Comparison of ENCODE assay signal across 14 mouse cellular contexts in the genomic region with DNA sequence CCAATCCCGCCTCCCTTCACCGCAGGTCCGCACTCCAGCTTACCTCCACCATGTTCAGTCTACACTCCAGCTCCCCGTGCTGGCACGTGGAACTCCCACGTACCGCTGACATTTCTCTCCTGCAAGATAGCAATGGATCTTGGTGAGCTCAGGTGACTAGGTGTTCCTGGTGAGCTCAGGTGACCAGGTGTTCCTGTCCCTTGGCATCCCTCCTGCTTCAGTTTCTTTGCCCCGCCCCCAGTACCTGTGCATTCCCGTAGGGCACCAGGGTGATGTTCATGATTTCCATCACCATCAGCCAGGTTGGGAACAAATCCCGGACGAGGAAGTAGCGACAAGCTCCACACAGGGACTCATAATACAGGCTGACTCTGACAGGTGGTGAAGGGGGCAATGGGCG. TPM values are rescaled to one million over a fixed set of nuclear protein-coding genes. Genes with fewer than 3 reads are reported as not detected.
DNase-seq lines count a peak whose midpoint lies in the region; ATAC-seq and TF ChIP-seq lines count a peak whose summit lies in the region.
"Had no signal": no experiment of that assay in that cellular context is flagged by ENCODE, and none has a peak within 500 bp of the region (broad histone marks: within the 10 kb centered on the region; RNA-seq: fewer than 3 reads in every experiment).

No protein-coding gene starts in this region.

- no peaks in the 10 kb centered on the region for H3K27me3 ChIP-seq in limb, embryonic 13.5 days
- H3K27me3 ChIP-seq in limb, embryonic 10.5 days (ENCODE audit: low read depth, poor library complexity, severe bottlenecking) = no peaks in the 10 kb centered on the region
- no peaks in the 10 kb centered on the region for H3K27me3 ChIP-seq in intestine, postnatal 0 days (replicated peaks; ENCODE audit: control insufficient read depth, insufficient read depth, low read length)
- no peaks in the 10 kb centered on the region for H3K27me3 ChIP-seq in stomach, embryonic 16.5 days (ENCODE audit: control insufficient read depth, insufficient read depth, low read length)
- H3K27me3 ChIP-seq: limb, embryonic 15.5 days had no signal

- no peak overlapping the region for H3K27ac ChIP-seq in limb, embryonic 13.5 days
- H3K27ac ChIP-seq in limb, embryonic 10.5 days = no peak overlapping the region
- peak overlapping the region; percentile 96 for H3K27ac ChIP-seq in intestine, postnatal 0 days (ENCODE audit: low read depth, low read length)
- peak overlapping the region; percentile 90 for H3K27ac ChIP-seq in stomach, embryonic 16.5 days (ENCODE audit: low read length)
- H3K27ac ChIP-seq: limb, embryonic 15.5 days; midbrain, embryonic 13.5 days had no signal

- H3K36me3 ChIP-seq in limb, embryonic 13.5 days = peaks cover 27% of the 10 kb centered on the region
- H3K36me3 ChIP-seq in limb, embryonic 10.5 days = peaks cover 27% of the 10 kb centered on the region
- H3K36me3 ChIP-seq in intestine, postnatal 0 days (ENCODE audit: control insufficient read depth, insufficient read depth) = peaks cover 28% of the 10 kb centered on the region
- peaks cover 18% of the 10 kb centered on the region for H3K36me3 ChIP-seq in stomach, embryonic 16.5 days (ENCODE audit: control insufficient read depth, insufficient read depth, low read length)

- ATAC-seq in limb, embryonic 13.5 days (ENCODE audit: low FRiP score, low read depth) = no peak
- no peak for ATAC-seq in intestine, postnatal 0 days
- no peak for ATAC-seq in stomach, embryonic 16.5 days (ENCODE audit: insufficient read depth, low FRiP score)
- ATAC-seq: midbrain, embryonic 13.5 days had no signal

- 93% methylated on average over 13 of the region's 13 CpGs for WGBS in limb, embryonic 13.5 days
- 94% methylated on average over 13 of the region's 13 CpGs for WGBS in limb, embryonic 10.5 days
- WGBS in intestine, postnatal 0 days = 49% methylated on average over 13 of the region's 13 CpGs
- WGBS in stomach, embryonic 16.5 days = 83% methylated on average over 13 of the region's 13 CpGs

- no peaks in the 10 kb centered on the region for H3K9me3 ChIP-seq in limb, embryonic 13.5 days
- no peaks in the 10 kb centered on the region for H3K9me3 ChIP-seq in limb, embryonic 10.5 days (replicated peaks)
- no peaks in the 10 kb centered on the region for H3K9me3 ChIP-seq in intestine, postnatal 0 days (ENCODE audit: control insufficient read depth)
- H3K9me3 ChIP-seq in stomach, embryonic 16.5 days (replicated peaks; ENCODE audit: control insufficient read depth, low read length) = no peaks in the 10 kb centered on the region
- H3K9me3 ChIP-seq: limb, embryonic 15.5 days; midbrain, embryonic 13.5 days had no signal

- peak overlapping the region; percentile 14; the same call in 1 of the 2 replicates for H3K9ac ChIP-seq in limb, embryonic 13.5 days
- H3K9ac ChIP-seq in intestine, postnatal 0 days (ENCODE audit: low read depth, low read length) = no peak overlapping the region
- peak overlapping the region; percentile 31 for H3K9ac ChIP-seq in stomach, embryonic 16.5 days (ENCODE audit: low read length)

- no peak for TF ChIP-seq CTCF in intestine, postnatal 0 days (IDR thresholded peaks at IDR 0.05; ENCODE audit: low read depth)

- no peak overlapping the region for H3K4me3 ChIP-seq in limb, embryonic 13.5 days
- H3K4me3 ChIP-seq in limb, embryonic 10.5 days = no peak overlapping the region
- H3K4me3 ChIP-seq in intestine, postnatal 0 days (ENCODE audit: low read depth, low read length) = peak overlapping the region; percentile 53
- H3K4me3 ChIP-seq in stomach, embryonic 16.5 days (replicated peaks; ENCODE audit: low read length) = peak overlapping the region; percentile 59
- H3K4me3 ChIP-seq: midbrain, embryonic 13.5 days had no signal

- peak overlapping the region; percentile 91; the same call in 1 of the 2 replicates for H3K4me2 ChIP-seq in limb, embryonic 13.5 days (replicated peaks)
- H3K4me2 ChIP-seq in intestine, postnatal 0 days (replicated peaks; ENCODE audit: low read depth) = peak overlapping the region; percentile 78
- peak overlapping the region; percentile 95 for H3K4me2 ChIP-seq in stomach, embryonic 16.5 days (ENCODE audit: low read depth, low read length)
- H3K4me2 ChIP-seq: midbrain, embryonic 13.5 days had no signal

- DNase-seq in cerebellum, adult 18-20 months = peak; percentile 14 to 18
- no peak for DNase-seq in cerebellum, postnatal 14 days
- no peak for DNase-seq in limb, embryonic 10.5 days (ENCODE audit: low spot score)
- DNase-seq in gastrocnemius, adult 8-10 months (ENCODE audit: low spot score in 2 of 2) = no peak
- DNase-seq in left cerebral cortex, adult 11 months (ENCODE audit: low spot score) = no peak
- DNase-seq: adrenal gland, postnatal 10 days; heart, postnatal 10 days; right cerebral cortex, postnatal 25 days had no signal

- peaks cover 32% of the 10 kb centered on the region for H3K4me1 ChIP-seq in limb, embryonic 13.5 days
- H3K4me1 ChIP-seq in limb, embryonic 10.5 days = peaks cover 42% of the 10 kb centered on the region
- H3K4me1 ChIP-seq in intestine, postnatal 0 days (replicated peaks; ENCODE audit: control insufficient read depth, insufficient read depth, low read length) = 0 out of 2 replicates have a peak, but pooled peaks cover 6% of the 10 kb centered on the region
- peaks cover 43% of the 10 kb centered on the region for H3K4me1 ChIP-seq in stomach, embryonic 16.5 days (ENCODE audit: control insufficient read depth, insufficient read depth, low read length)

RNA-seq across cellular contexts. Expression of a gene that starts 3.9 kb away (rescaled TPM):
- 29.2 and 36.6 TPM in 2 replicates for polyA plus RNA-seq in limb, embryonic 13.5 days (2015; fragmentation: Nextera tagmentation; extraction: Ambion mirVana)
- 25.2 and 29.9 TPM in 2 replicates for polyA plus RNA-seq in limb, embryonic 10.5 days (2016; fragmentation: Nextera tagmentation; extraction: Ambion mirVana)
- polyA plus RNA-seq in intestine, postnatal 0 days (2015; fragmentation: Nextera tagmentation; extraction: Ambion mirVana) = 76.3 and 80.6 TPM in 2 replicates
- 47.6 and 54.3 TPM in 2 replicates for polyA plus RNA-seq in stomach, embryonic 16.5 days (2015; fragmentation: Nextera tagmentation; extraction: Ambion mirVana)
- 10 to 100 TPM; 19.7 to 24.6 (median 22.2) TPM for total RNA-seq in gastrocnemius, adult 8-10 months (2022)

RNA-seq across cellular contexts. Expression of a gene that starts 10.2 kb away (rescaled TPM):
- 18.0 and 19.6 TPM in 2 replicates for polyA plus RNA-seq in limb, embryonic 13.5 days (2015; fragmentation: Nextera tagmentation; extraction: Ambion mirVana)
- 7.1 and 10.8 TPM in 2 replicates for polyA plus RNA-seq in limb, embryonic 10.5 days (2016; fragmentation: Nextera tagmentation; extraction: Ambion mirVana)
- 18.8 and 19.5 TPM in 2 replicates for polyA plus RNA-seq in intestine, postnatal 0 days (2015; fragmentation: Nextera tagmentation; extraction: Ambion mirVana)
- polyA plus RNA-seq in stomach, embryonic 16.5 days (2015; fragmentation: Nextera tagmentation; extraction: Ambion mirVana) = 23.4 and 23.8 TPM in 2 replicates
- 10 to 100 TPM; 28.5 to 34.0 (median 32.3) TPM for total RNA-seq in gastrocnemius, adult 8-10 months (2022)

RNA-seq across cellular contexts. Expression of a gene that starts 11.8 kb away (rescaled TPM):
- 78.1 and 81.3 TPM in 2 replicates for polyA plus RNA-seq in limb, embryonic 13.5 days (2015; fragmentation: Nextera tagmentation; extraction: Ambion mirVana)
- 92.7 and 100 TPM in 2 replicates for polyA plus RNA-seq in limb, embryonic 10.5 days (2016; fragmentation: Nextera tagmentation; extraction: Ambion mirVana)
- 37.4 and 41.0 TPM in 2 replicates for polyA plus RNA-seq in intestine, postnatal 0 days (2015; fragmentation: Nextera tagmentation; extraction: Ambion mirVana)
- 57.6 and 60.8 TPM in 2 replicates for polyA plus RNA-seq in stomach, embryonic 16.5 days (2015; fragmentation: Nextera tagmentation; extraction: Ambion mirVana)
- total RNA-seq in gastrocnemius, adult 8-10 months (2022) = 10 to 100 TPM; 14.5 to 17.4 (median 16.0) TPM

RNA-seq across cellular contexts. Expression of a gene that starts 40.2 kb away (rescaled TPM):
- polyA plus RNA-seq in limb, embryonic 13.5 days (2015; fragmentation: Nextera tagmentation; extraction: Ambion mirVana) = 13.1 and 14.0 TPM in 2 replicates
- 12.7 and 17.1 TPM in 2 replicates for polyA plus RNA-seq in limb, embryonic 10.5 days (2016; fragmentation: Nextera tagmentation; extraction: Ambion mirVana)
- polyA plus RNA-seq in intestine, postnatal 0 days (2015; fragmentation: Nextera tagmentation; extraction: Ambion mirVana) = 4.4 and 7.2 TPM in 2 replicates
- 10.0 and 10.5 TPM in 2 replicates for polyA plus RNA-seq in stomach, embryonic 16.5 days (2015; fragmentation: Nextera tagmentation; extraction: Ambion mirVana)
- total RNA-seq in gastrocnemius, adult 8-10 months (2022) = 1 to 10 TPM; 1.7 to 4.5 (median 2.4) TPM

RNA-seq across cellular contexts. Expression of a gene that starts 41.2 kb away (rescaled TPM):
- polyA plus RNA-seq in limb, embryonic 13.5 days (2015; fragmentation: Nextera tagmentation; extraction: Ambion mirVana) = 0.04 and 0.06 TPM in 2 replicates
- polyA plus RNA-seq in limb, embryonic 10.5 days (2016; fragmentation: Nextera tagmentation; extraction: Ambion mirVana) = 0.10 and 0.25 TPM in 2 replicates
- 0.21 and 0.31 TPM in 2 replicates for polyA plus RNA-seq in intestine, postnatal 0 days (2015; fragmentation: Nextera tagmentation; extraction: Ambion mirVana)
- polyA plus RNA-seq in stomach, embryonic 16.5 days (2015; fragmentation: Nextera tagmentation; extraction: Ambion mirVana) = 0.23 and 0.84 TPM in 2 replicates
- 1 to 10 TPM in 2 of 4 experiments, under 1 TPM in 2; 0.65 to 2.3 (median 1.1) TPM for total RNA-seq in gastrocnemius, adult 8-10 months (2022)
- polyA plus RNA-seq: macrophage had no signal

Comparison
In these comparisons a context has a peak if more than half of its experiments do, and no peak if none do; other contexts are left out.
1. DNase-seq: peak in cerebellum, adult 18-20 months (2 of 2); none in cerebellum, postnatal 14 days (0 of 2), limb, embryonic 10.5 days (single experiment), gastrocnemius, adult 8-10 months (0 of 2) and left cerebral cortex, adult 11 months (single experiment).
2. H3K27ac ChIP-seq: peak in intestine, postnatal 0 days (single experiment) and stomach, embryonic 16.5 days (single experiment); none in limb, embryonic 13.5 days (single experiment) and limb, embryonic 10.5 days (single experiment).
3. H3K4me3 ChIP-seq: peak in intestine, postnatal 0 days (single experiment) and stomach, embryonic 16.5 days (single experiment); none in limb, embryonic 13.5 days (single experiment) and limb, embryonic 10.5 days (single experiment).
4. Peak in every context shown above with its lines, with median percentiles within 50 percentile points of each other: H3K4me2 ChIP-seq.